ENCODE assay signal across 21 mouse cellular contexts in genomic region chr10:77226691-77227367, GRCm38 (mm10). TPM values are rescaled to one million over a fixed set of nuclear protein-coding genes. Genes with fewer than 3 reads are reported as not detected.
DNase-seq lines count a peak whose midpoint lies in the region; ATAC-seq and TF ChIP-seq lines count a peak whose summit lies in the region.
"Had no signal": no experiment of that assay in that cellular context is flagged by ENCODE, and none has a peak within 500 bp of the region (broad histone marks: within the 10 kb centered on the region; RNA-seq: fewer than 3 reads in every experiment).

No protein-coding gene starts in this region.

- H3K36me3 ChIP-seq in kidney, embryonic 14.5 days (ENCODE audit: control insufficient read depth, insufficient read depth, low read length), result no peaks in the 10 kb centered on the region
- H3K36me3 ChIP-seq in stomach, embryonic 14.5 days (ENCODE audit: control insufficient read depth, insufficient read depth, low read length), result no peaks in the 10 kb centered on the region
- H3K36me3 ChIP-seq in stomach, postnatal 0 days (ENCODE audit: control insufficient read depth, insufficient read depth, low read length), result no peaks in the 10 kb centered on the region
- no peaks in the 10 kb centered on the region for H3K36me3 ChIP-seq in liver, embryonic 14.5 days (replicated peaks; ENCODE audit: control insufficient read depth, insufficient read depth, low read depth)
- H3K36me3 ChIP-seq in myocyte (ENCODE audit: control insufficient read depth, insufficient read depth), result no peaks in the 10 kb centered on the region
- H3K36me3 ChIP-seq: embryonic facial prominence, embryonic 12.5 days; kidney, embryonic 15.5 days; midbrain, embryonic 12.5 days; neural tube, embryonic 13.5 days had no signal

- H3K4me3 ChIP-seq in kidney, embryonic 14.5 days (ENCODE audit: low read length), result no peak overlapping the region
- no peak overlapping the region for H3K4me3 ChIP-seq in stomach, embryonic 14.5 days (ENCODE audit: low read depth, low read length)
- H3K4me3 ChIP-seq in stomach, postnatal 0 days (ENCODE audit: low read depth, low read length), result no peak overlapping the region
- H3K4me3 ChIP-seq in liver, embryonic 14.5 days (ENCODE audit: insufficient read depth in 1 of 2, low read depth in 2 of 2, low read length in 2 of 2), result no peak overlapping the region
- H3K4me3 ChIP-seq in myocyte, result peak overlapping the region; percentile 0
- H3K4me3 ChIP-seq: embryonic facial prominence, embryonic 12.5 days; kidney, embryonic 15.5 days; midbrain, embryonic 12.5 days; neural tube, embryonic 13.5 days had no signal

- no peak overlapping the region for H3K27ac ChIP-seq in kidney, embryonic 14.5 days (ENCODE audit: low read depth, low read length)
- peak overlapping the region; percentile 15; the same call in 1 of the 2 replicates for H3K27ac ChIP-seq in stomach, embryonic 14.5 days (ENCODE audit: low read length)
- H3K27ac ChIP-seq in stomach, postnatal 0 days (replicated peaks), result no peak overlapping the region
- peak overlapping the region; percentile 86 for H3K27ac ChIP-seq in liver, embryonic 14.5 days
- H3K27ac ChIP-seq: embryonic facial prominence, embryonic 12.5 days; hindbrain, embryonic 14.5 days; kidney, embryonic 15.5 days; midbrain, embryonic 12.5 days; neural tube, embryonic 13.5 days had no signal

- TF ChIP-seq CTCF in stomach, postnatal 0 days (IDR thresholded peaks at IDR 0.05; ENCODE audit: low read depth), result no peak
- TF ChIP-seq CTCF in liver, embryonic 14.5 days (IDR thresholded peaks at IDR 0.05; ENCODE audit: low read depth), result no peak

- peak; percentile 32 for TF ChIP-seq POLR2A in myocyte (IDR thresholded peaks at IDR 0.05; ENCODE audit: insufficient read length, low read depth)

- no peaks in the 10 kb centered on the region for H3K27me3 ChIP-seq in kidney, embryonic 14.5 days (ENCODE audit: control insufficient read depth, insufficient read depth, low read length)
- no peaks in the 10 kb centered on the region for H3K27me3 ChIP-seq in stomach, embryonic 14.5 days (ENCODE audit: control insufficient read depth, insufficient read depth, low read length)
- H3K27me3 ChIP-seq in stomach, postnatal 0 days (ENCODE audit: control insufficient read depth, insufficient read depth, low read length), result no peaks in the 10 kb centered on the region
- H3K27me3 ChIP-seq in liver, embryonic 14.5 days (ENCODE audit: control insufficient read depth, insufficient read depth, low read length), result no peaks in the 10 kb centered on the region
- H3K27me3 ChIP-seq in myocyte (ENCODE audit: control insufficient read depth, insufficient read depth, insufficient read length), result no peaks in the 10 kb centered on the region
- H3K27me3 ChIP-seq: embryonic facial prominence, embryonic 12.5 days; kidney, embryonic 15.5 days; midbrain, embryonic 12.5 days; neural tube, embryonic 13.5 days had no signal

- H3K79me2 ChIP-seq in myocyte (ENCODE audit: control insufficient read depth, insufficient read depth), result no peaks in the 10 kb centered on the region

- no peaks in the 10 kb centered on the region for H3K9me3 ChIP-seq in kidney, embryonic 14.5 days (ENCODE audit: control insufficient read depth, low read length)
- no peaks in the 10 kb centered on the region for H3K9me3 ChIP-seq in stomach, embryonic 14.5 days (ENCODE audit: control insufficient read depth, low read depth, low read length)
- H3K9me3 ChIP-seq in stomach, postnatal 0 days (ENCODE audit: control insufficient read depth, low read length), result no peaks in the 10 kb centered on the region
- no peaks in the 10 kb centered on the region for H3K9me3 ChIP-seq in liver, embryonic 14.5 days (ENCODE audit: control insufficient read depth, low read length)
- H3K9me3 ChIP-seq: embryonic facial prominence, embryonic 12.5 days; kidney, embryonic 15.5 days; midbrain, embryonic 12.5 days; neural tube, embryonic 13.5 days had no signal

- peaks cover 9% of the 10 kb centered on the region for H3K4me1 ChIP-seq in kidney, embryonic 14.5 days (ENCODE audit: control insufficient read depth, insufficient read depth, low read length)
- H3K4me1 ChIP-seq in stomach, embryonic 14.5 days (ENCODE audit: control insufficient read depth, insufficient read depth, low read length), result no peaks in the 10 kb centered on the region
- no peaks in the 10 kb centered on the region for H3K4me1 ChIP-seq in stomach, postnatal 0 days (replicated peaks; ENCODE audit: control insufficient read depth, insufficient read depth)
- H3K4me1 ChIP-seq in liver, embryonic 14.5 days (replicated peaks; ENCODE audit: control insufficient read depth in 2 of 2, insufficient read depth in 2 of 2, low read length in 1 of 2), result peaks cover 72 to 74% of the 10 kb centered on the region in 2 experiments
- H3K4me1 ChIP-seq: midbrain, embryonic 12.5 days had no signal

- WGBS in kidney, embryonic 14.5 days, result 72% methylated on average over 8 of the region's 8 CpGs
- 74% methylated on average over 8 of the region's 8 CpGs for WGBS in stomach, embryonic 14.5 days
- 74% methylated on average over 8 of the region's 8 CpGs for WGBS in stomach, postnatal 0 days
- WGBS in liver, embryonic 14.5 days (ENCODE audit: insufficient replicate concordance), result 57% methylated on average over 8 of the region's 8 CpGs

- ATAC-seq in kidney, embryonic 14.5 days (ENCODE audit: low FRiP score, low TSS enrichment), result 0 out of 2 replicates have a peak, but pooled peaks have one; percentile 26
- no peak for ATAC-seq in stomach, embryonic 14.5 days (ENCODE audit: insufficient number of reproducible peaks, insufficient read depth, low FRiP score, low read depth)
- no peak for ATAC-seq in stomach, postnatal 0 days (ENCODE audit: low FRiP score, low TSS enrichment)
- no peak for ATAC-seq in liver, embryonic 14.5 days (ENCODE audit: insufficient read depth)
- ATAC-seq: forebrain, embryonic 16.5 days had no signal

- TF ChIP-seq EP300 in stomach, postnatal 0 days (optimal IDR thresholded peaks at IDR 0.05), result no peak
- TF ChIP-seq EP300 in liver, embryonic 14.5 days (IDR thresholded peaks at IDR 0.05; ENCODE audit: low read depth), result no peak

- H3K9ac ChIP-seq in kidney, embryonic 14.5 days (ENCODE audit: low read depth, low read length), result no peak overlapping the region
- H3K9ac ChIP-seq in stomach, embryonic 14.5 days (replicated peaks; ENCODE audit: low read depth, low read length), result no peak overlapping the region
- H3K9ac ChIP-seq in stomach, postnatal 0 days (ENCODE audit: low read length), result no peak overlapping the region
- H3K9ac ChIP-seq in liver, embryonic 14.5 days (replicated peaks), result no peak overlapping the region
- H3K9ac ChIP-seq: embryonic facial prominence, embryonic 12.5 days; hindbrain, embryonic 14.5 days; kidney, embryonic 15.5 days; midbrain, embryonic 12.5 days; neural tube, embryonic 13.5 days had no signal

- DNase-seq in kidney, adult 11 months, result no peak
- DNase-seq in stomach, postnatal 0 days (ENCODE audit: low spot score), result no peak
- DNase-seq in liver, embryonic 14.5 days (ENCODE audit: low read depth in 3 of 3, low spot score in 3 of 3), result no peak
- no peak for DNase-seq in left cerebral cortex, postnatal 25 days (ENCODE audit: low spot score in 2 of 2)
- no peak for DNase-seq in gastrocnemius, postnatal 4 days (ENCODE audit: low spot score in 2 of 2)
- DNase-seq: cerebellum, adult 2 months; gastrocnemius, postnatal 36 days; heart, postnatal 36 days; kidney, postnatal 4 days; layer of hippocampus, adult 9-11 months; spleen, adult 18-20 months; thymus, adult 18-20 months had no signal

- H3ac ChIP-seq in myocyte (ENCODE audit: control insufficient read depth, insufficient read length), result no peak overlapping the region

- no peak overlapping the region for H3K4me2 ChIP-seq in kidney, embryonic 14.5 days (replicated peaks; ENCODE audit: low read depth, low read length)
- no peak overlapping the region for H3K4me2 ChIP-seq in stomach, embryonic 14.5 days (replicated peaks; ENCODE audit: low read depth, low read length)
- no peak overlapping the region for H3K4me2 ChIP-seq in stomach, postnatal 0 days (replicated peaks; ENCODE audit: low read depth)
- peak overlapping the region; percentile 70 for H3K4me2 ChIP-seq in liver, embryonic 14.5 days (ENCODE audit: low read depth)
- peak overlapping the region; percentile 73 for H3K4me2 ChIP-seq in myocyte (ENCODE audit: low read depth)
- H3K4me2 ChIP-seq: embryonic facial prominence, embryonic 12.5 days; hindbrain, embryonic 14.5 days; kidney, embryonic 15.5 days; midbrain, embryonic 12.5 days; neural tube, embryonic 13.5 days had no signal

- intact Hi-C loops in left cerebral cortex, postnatal 25 days (cut with DNase I), result no loop called here

TF ChIP-seq in myocyte, 11 proteins besides CTCF, POLR2A, EP300 and RAD21:
- TF ChIP-seq MAX (IDR thresholded peaks at IDR 0.05; ENCODE audit: low read depth) (no peak), REST (IDR thresholded peaks at IDR 0.05; ENCODE audit: insufficient read depth, insufficient read length) (no peak), MYOD1 (IDR thresholded peaks at IDR 0.05; ENCODE audit: control insufficient read depth in 1 of 3, insufficient read length in 2 of 3, low read depth in 2 of 3) (peak; percentile 52 to 100 (median 99)), MYOG (IDR thresholded peaks at IDR 0.05; ENCODE audit: control insufficient read depth in 1 of 3, insufficient read depth in 1 of 3, insufficient read length in 2 of 3, low read depth in 2 of 3) (peak; percentile 42 to 99 (median 97)), TCF12 (IDR thresholded peaks at IDR 0.05; ENCODE audit: insufficient read depth, poor library complexity, severe bottlenecking) (peak; percentile 97), SRF (IDR thresholded peaks at IDR 0.05; ENCODE audit: control insufficient read depth, insufficient read length, low read depth) (no peak), E2F4 (IDR thresholded peaks at IDR 0.05; ENCODE audit: insufficient read depth) (no peak), POLR2AphosphoS2 (IDR thresholded peaks at IDR 0.05; ENCODE audit: insufficient read length, low read depth) (no peak), TCF3 (IDR thresholded peaks at IDR 0.05; ENCODE audit: insufficient read length, low read depth) (peak; percentile 95), CEBPB (IDR thresholded peaks at IDR 0.05; ENCODE audit: insufficient read depth, poor library complexity, severe bottlenecking) (peak; percentile 91), USF1 (IDR thresholded peaks at IDR 0.05; ENCODE audit: low read depth) (no peak)
TF ChIP-seq in myocyte: peak in this region for 5.

RNA-seq across cellular contexts. Expression of gene Pofut2, which starts 32.2 kb away (rescaled TPM):
- polyA plus RNA-seq in kidney, embryonic 14.5 days (2014; fragmentation: Nextera tagmentation; extraction: Ambion mirVana), result 96.3 and 112 TPM in 2 replicates
- polyA plus RNA-seq in stomach, embryonic 14.5 days (2014; fragmentation: Nextera tagmentation; extraction: Ambion mirVana), result 119 and 129 TPM in 2 replicates
- polyA plus RNA-seq in stomach, postnatal 0 days (2015; fragmentation: Nextera tagmentation; extraction: Ambion mirVana), result 50.7 and 54.0 TPM in 2 replicates
- polyA plus RNA-seq in liver, embryonic 14.5 days (2012; rRNA removed), result 12.9 and 14.7 TPM in 2 replicates
- 17.6 and 18.4 TPM in 2 replicates for polyA plus RNA-seq in liver, embryonic 14.5 days (2014; fragmentation: Nextera tagmentation; extraction: Ambion mirVana)
- polyA plus RNA-seq in myocyte (2012; fragmentation: generic; extraction: Trizol), result 89.9 TPM
- 10 to 100 TPM; 32.8 to 35.9 TPM for total RNA-seq in left cerebral cortex, postnatal 25 days (2021)
- 10 to 100 TPM; 66.7 to 70.2 TPM for total RNA-seq in gastrocnemius, postnatal 4 days (2021)

Comparison
In these comparisons a context has a peak if more than half of its experiments do, and no peak if none do; other contexts are left out.
1. H3K27ac ChIP-seq: peak in stomach, embryonic 14.5 days (single experiment) and liver, embryonic 14.5 days (single experiment); none in kidney, embryonic 14.5 days (single experiment) and stomach, postnatal 0 days (single experiment).
2. H3K4me2 ChIP-seq: peak in liver, embryonic 14.5 days (single experiment) and myocyte (single experiment); none in kidney, embryonic 14.5 days (single experiment), stomach, embryonic 14.5 days (single experiment) and stomach, postnatal 0 days (single experiment).